Mouse (Mus musculus) small intestine, adult 2 months (tissue): ENCODE data around the gene Aifm2. TPM values are rescaled to one million over a fixed set of nuclear protein-coding genes. Genes with fewer than 3 reads are reported as not detected.

ENCODE experiments used
- H3K27ac ChIP-seq: fragments of 200-500 bp; 2 replicates; pipeline ENCODE4 v1.5.1; 2012; ENCODE audit warnings: low read depth, low read length, control low read depth, inconsistent platforms; ENCODE audit not compliant: insufficient read depth
- H3K27me3 ChIP-seq: fragments of 200-500 bp; 2 replicates; pipeline ENCODE4 v1.6.1; 2012; ENCODE audit warnings: mild to moderate bottlenecking, moderate library complexity, low read length, inconsistent platforms; ENCODE audit not compliant: control insufficient read depth, insufficient read depth
- H3K36me3 ChIP-seq: fragments of 200-500 bp; 2 replicates; pipeline ENCODE4 v1.6.1; 2012; ENCODE audit warnings: mild to moderate bottlenecking, low read length, control low read depth, inconsistent platforms; ENCODE audit not compliant: control insufficient read depth, insufficient read depth
- H3K4me1 ChIP-seq: fragments of 200-500 bp; 2 replicates; pipeline ENCODE4 v1.6.1; 2012; ENCODE audit warnings: low read length, inconsistent platforms, mixed read lengths; ENCODE audit not compliant: control insufficient read depth, insufficient read depth, insufficient read length
- H3K4me3 ChIP-seq: fragments of 200-500 bp; 2 replicates; pipeline ENCODE4 v1.5.1; 2012; ENCODE audit warnings: low read depth, mild to moderate bottlenecking, control low read depth, inconsistent platforms, low read length, moderate library complexity
- CTCF ChIP-seq: fragments of 200-500 bp; IDR thresholded peaks from 2 replicates; pipeline ENCODE4 v1.5.1; 2012; ENCODE audit warnings: low read depth, mild to moderate bottlenecking, control low read depth, inconsistent platforms, low read length, moderate library complexity, mixed read lengths; ENCODE audit not compliant: insufficient replicate concordance, insufficient read length; ENCODE audit errors: extremely low read depth
- POLR2A ChIP-seq: fragments of 200-500 bp; IDR thresholded peaks from 2 replicates; pipeline ENCODE4 v1.6.1; 2012; ENCODE audit warnings: low read depth, mild to moderate bottlenecking, control low read depth, inconsistent platforms, low read length, moderate library complexity
- WGBS: fragments of 180-500 bp; shearing (Covaris S2); methylation state at CpG from one replicate; pipeline ENCODE4 v1.1.7; 2018; 5-methylcytosine and 5-hydroxymethylcytosine counted together
- polyA plus RNA-seq: library from polyadenylated mRNA; depleted of rRNA; stranded (reverse); fragments of >200 nt; gene quantifications from 2 replicates; pipeline ENCODE4 v1.2.3, GENCODE M21; 2012; rRNA removed

Gene Aifm2
- polyA plus RNA-seq, result 4.9 and 6.7 TPM in 2 replicates

GRCm38 (mm10) chr10:61714771-61715461 lies at the start of gene Aifm2:
Gene Aifm2, plus strand, starts transcription at chr10:61715263.
- H3K36me3 ChIP-seq, result no peaks in the 10 kb centered on the region
- no peak for TF ChIP-seq POLR2A
- TF ChIP-seq CTCF, result no peak
- peak within 1 kb of the TSS; percentile 39 for H3K27ac ChIP-seq
- peaks cover 10% of the 10 kb centered on the region for H3K4me1 ChIP-seq
- H3K4me3 ChIP-seq, result peak within 1 kb of the TSS; percentile 85
- no peaks in the 10 kb centered on the region for H3K27me3 ChIP-seq
- WGBS, result 7% methylated on average over 34 of the region's 36 CpGs

- Histone ChIP-seq H3K27ac (no peak overlapping the region), H3K4me1 (no peaks in the 10 kb centered on the region), H3K36me3 (peaks cover 82% of the 10 kb centered on the region), H3K4me3 (no peak overlapping the region), H3K27me3 (no peaks in the 10 kb centered on the region)
- 75% methylated on average over 3 of the region's 3 CpGs for WGBS
- no peak for TF ChIP-seq CTCF
- no peak for TF ChIP-seq POLR2A
Measured at GRCm38 (mm10) chr10:61665651-61666050, 49.4 kb upstream of the Aifm2 start.

- H3K4me3 ChIP-seq, result no peak overlapping the region
- H3K27me3 ChIP-seq, result no peaks in the 10 kb centered on the region
- no peaks in the 10 kb centered on the region for H3K4me1 ChIP-seq
- peaks cover 83% of the 10 kb centered on the region for H3K36me3 ChIP-seq
- TF ChIP-seq POLR2A (no peak), CTCF (no peak)
- H3K27ac ChIP-seq, result no peak overlapping the region
- WGBS, result 64% methylated on average over 7 of the region's 7 CpGs
Measured at GRCm38 (mm10) chr10:61669289-61669688, 45.8 kb upstream of the Aifm2 start.

GRCm38 (mm10) chr10:61669896-61670295 lies 45.2 kb upstream of the Aifm2 start:
- H3K27ac ChIP-seq, result no peak overlapping the region
- no peak overlapping the region for H3K4me3 ChIP-seq
- H3K36me3 ChIP-seq, result peaks cover 83% of the 10 kb centered on the region
- no peak for TF ChIP-seq POLR2A
- TF ChIP-seq CTCF, result no peak
- no peaks in the 10 kb centered on the region for H3K4me1 ChIP-seq
- no peaks in the 10 kb centered on the region for H3K27me3 ChIP-seq

- Histone ChIP-seq H3K4me1 (no peaks in the 10 kb centered on the region), H3K36me3 (peaks cover 76% of the 10 kb centered on the region), H3K27me3 (no peaks in the 10 kb centered on the region), H3K4me3 (no peak overlapping the region), H3K27ac (no peak overlapping the region)
- TF ChIP-seq CTCF (no peak), POLR2A (no peak)
- WGBS, result 95% methylated on average over 3 of the region's 3 CpGs
Measured at GRCm38 (mm10) chr10:61670758-61671157, 44.3 kb upstream of the Aifm2 start.

GRCm38 (mm10) chr10:61675935-61676334 lies 39.1 kb upstream of the Aifm2 start:
- no peak overlapping the region for H3K4me3 ChIP-seq
- no peak overlapping the region for H3K27ac ChIP-seq
- no peaks in the 10 kb centered on the region for H3K27me3 ChIP-seq
- 72% methylated on average over 3 of the region's 3 CpGs for WGBS
- H3K36me3 ChIP-seq, result peaks cover 36% of the 10 kb centered on the region
- TF ChIP-seq POLR2A (no peak), CTCF (no peak)
- H3K4me1 ChIP-seq, result no peaks in the 10 kb centered on the region

- no peaks in the 10 kb centered on the region for H3K27me3 ChIP-seq
- TF ChIP-seq CTCF (no peak), POLR2A (no peak)
- WGBS, result 30% methylated on average over 9 of the region's 9 CpGs
Measured at GRCm38 (mm10) chr10:61679545-61679944, 35.5 kb upstream of the Aifm2 start.

More at GRCm38 (mm10) chr10:61679545-61679944, 35.5 kb upstream of the Aifm2 start:
- Histone ChIP-seq H3K36me3 (peaks cover 10% of the 10 kb centered on the region), H3K27ac (peak overlapping the region; percentile 73), H3K4me1 (peaks cover 2% of the 10 kb centered on the region; the same call in 1 of the 2 replicates), H3K4me3 (peak overlapping the region; percentile 62)
